Mouse (Mus musculus) adipocyte (in vitro differentiated cells): ENCODE results near the gene Wdr82.

Source experiments
- DNase-seq: peaks from one replicate; pipeline ENCODE4 v3.0.0-alpha.2; 2016; ENCODE audit warnings: low spot score

The Wdr82 gene

GRCm38 (mm10) chr9:106225469-106226150 lies 54.9 kb downstream of the Wdr82 start:
- DNase-seq, result no peak

GRCm38 (mm10) chr9:106226151-106226682 lies 55.5 kb downstream of the Wdr82 start:
- no peak for DNase-seq

GRCm38 (mm10) chr9:106227790-106228429 lies 57.2 kb downstream of the Wdr82 start:
- DNase-seq, result no peak

GRCm38 (mm10) chr9:106230051-106230733 lies 59.5 kb downstream of the Wdr82 start:
- no peak for DNase-seq

- no peak for DNase-seq
Observed at GRCm38 (mm10) chr9:106230734-106231106, 60.0 kb downstream of the Wdr82 start.

GRCm38 (mm10) chr9:106231220-106231619 lies 60.5 kb downstream of the Wdr82 start:
- no peak for DNase-seq

GRCm38 (mm10) chr9:106231816-106232215 lies 61.1 kb downstream of the Wdr82 start:
- no peak for DNase-seq

GRCm38 (mm10) chr9:106232956-106233355 lies 62.2 kb downstream of the Wdr82 start:
- DNase-seq, result no peak

- DNase-seq, result no peak
Observed at GRCm38 (mm10) chr9:106233953-106234352, 63.2 kb downstream of the Wdr82 start.

GRCm38 (mm10) chr9:106235194-106235830 lies 64.6 kb downstream of the Wdr82 start:
- DNase-seq, result no peak

- DNase-seq, result peak; percentile 24
Observed at GRCm38 (mm10) chr9:106236156-106236817, 65.6 kb downstream of the Wdr82 start.

GRCm38 (mm10) chr9:106236818-106237211 lies 66.1 kb downstream of the Wdr82 start:
- DNase-seq, result peak; percentile 19

GRCm38 (mm10) chr9:106237401-106237800 lies 66.7 kb downstream of the Wdr82 start:
- no peak for DNase-seq

- no peak for DNase-seq
Observed at GRCm38 (mm10) chr9:106237878-106238277, 67.2 kb downstream of the Wdr82 start.
